Comparison of ENCODE assay signal across 21 mouse cellular contexts in the genomic region with DNA sequence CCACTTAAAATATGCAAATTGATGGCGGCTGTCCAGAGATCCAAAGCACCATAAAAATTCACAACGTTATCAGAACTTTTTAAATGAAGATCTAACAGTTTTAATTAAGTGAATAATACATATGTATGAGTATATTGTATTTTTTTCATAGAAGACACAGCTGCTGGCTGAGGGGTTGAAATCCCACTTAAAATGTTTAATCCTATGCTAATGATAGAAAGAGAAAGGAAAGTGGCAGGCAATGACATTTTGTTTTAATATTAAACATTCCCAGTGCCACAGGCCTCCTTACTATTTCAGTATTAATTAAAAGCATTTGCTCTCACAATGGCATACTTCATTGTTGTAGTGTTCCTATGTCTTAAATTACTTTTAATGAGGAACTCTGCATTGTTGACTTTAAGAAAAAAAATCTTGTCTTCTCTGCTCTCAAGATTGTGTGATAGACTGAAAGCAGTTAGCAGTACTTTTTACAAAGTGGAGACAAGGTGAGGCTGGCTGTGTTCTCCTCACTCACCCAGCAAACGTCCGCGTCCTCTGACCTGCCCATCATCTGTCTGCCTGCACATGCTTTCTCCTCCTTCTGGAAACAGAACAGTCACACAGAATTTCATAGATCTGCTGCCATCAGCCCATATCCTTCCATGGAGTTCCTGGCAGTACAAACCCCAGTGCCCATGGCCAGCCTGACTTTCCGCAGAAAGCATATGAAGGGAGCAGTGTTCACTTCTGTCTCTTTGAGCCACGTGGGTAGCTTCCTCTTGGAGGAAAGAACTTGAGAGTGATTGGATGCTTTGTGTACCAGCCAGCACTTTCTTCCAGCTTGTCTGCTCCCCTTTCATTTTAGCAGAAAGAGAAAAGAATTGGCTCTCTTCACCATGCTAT.
DNase-seq lines count a peak whose midpoint lies in the region; ATAC-seq and TF ChIP-seq lines count a peak whose summit lies in the region.
"Had no signal": no experiment of that assay in that cellular context is flagged by ENCODE, and none has a peak within 500 bp of the region (broad histone marks: within the 10 kb centered on the region; RNA-seq: fewer than 3 reads in every experiment).

No protein-coding gene starts in this region.

- H3K36me3 ChIP-seq in hindbrain, postnatal 0 days (ENCODE audit: insufficient read depth, low read length): no peaks in the 10 kb centered on the region
- no peaks in the 10 kb centered on the region for H3K36me3 ChIP-seq in hindbrain, embryonic 11.5 days (ENCODE audit: control insufficient read depth, insufficient read depth, low read length)
- no peaks in the 10 kb centered on the region for H3K36me3 ChIP-seq in forebrain, embryonic 12.5 days (replicated peaks)
- no peaks in the 10 kb centered on the region for H3K36me3 ChIP-seq in midbrain, embryonic 11.5 days (ENCODE audit: control insufficient read depth, insufficient read depth, low read length)
- H3K36me3 ChIP-seq: heart, embryonic 15.5 days; hindbrain, embryonic 15.5 days; limb, embryonic 12.5 days; liver, embryonic 15.5 days had no signal

- H3K4me3 ChIP-seq in hindbrain, postnatal 0 days (ENCODE audit: low read length): no peak overlapping the region
- H3K4me3 ChIP-seq in hindbrain, embryonic 11.5 days (ENCODE audit: low read depth, low read length): no peak overlapping the region
- H3K4me3 ChIP-seq in forebrain, embryonic 12.5 days (replicated peaks): no peak overlapping the region
- H3K4me3 ChIP-seq in midbrain, embryonic 11.5 days (ENCODE audit: low read depth, low read length): no peak overlapping the region
- H3K4me3 ChIP-seq: heart, embryonic 15.5 days; hindbrain, embryonic 15.5 days; left cerebral cortex, adult 2 months; limb, embryonic 12.5 days; liver, embryonic 15.5 days; myocyte had no signal

- H3K9me3 ChIP-seq in hindbrain, postnatal 0 days (ENCODE audit: low read length): no peaks in the 10 kb centered on the region
- H3K9me3 ChIP-seq in hindbrain, embryonic 11.5 days (ENCODE audit: control insufficient read depth, low read length): no peaks in the 10 kb centered on the region
- H3K9me3 ChIP-seq in forebrain, embryonic 12.5 days: no peaks in the 10 kb centered on the region
- no peaks in the 10 kb centered on the region for H3K9me3 ChIP-seq in midbrain, embryonic 11.5 days (ENCODE audit: control insufficient read depth, low read length)
- H3K9me3 ChIP-seq: heart, embryonic 15.5 days; hindbrain, embryonic 15.5 days; liver, embryonic 15.5 days had no signal

- TF ChIP-seq CTCF in hindbrain, postnatal 0 days (IDR thresholded peaks at IDR 0.05; ENCODE audit: low read depth): no peak

- intact Hi-C loops in heart, postnatal 10 days (cut with DNase I): no loop called here

- no peaks in the 10 kb centered on the region for H3K4me1 ChIP-seq in hindbrain, postnatal 0 days (ENCODE audit: insufficient read depth, low read length)
- H3K4me1 ChIP-seq in hindbrain, embryonic 11.5 days (replicated peaks; ENCODE audit: control insufficient read depth, insufficient read depth, low read length): no peaks in the 10 kb centered on the region
- peaks cover 18% of the 10 kb centered on the region; the same call in 1 of the 2 replicates for H3K4me1 ChIP-seq in forebrain, embryonic 12.5 days
- H3K4me1 ChIP-seq in midbrain, embryonic 11.5 days (ENCODE audit: control insufficient read depth, insufficient read depth, low read length): no peaks in the 10 kb centered on the region
- H3K4me1 ChIP-seq: heart, embryonic 15.5 days; hindbrain, embryonic 15.5 days; liver, embryonic 15.5 days had no signal

- peak; percentile 59; the same call in 1 of the 2 replicates for ATAC-seq in hindbrain, postnatal 0 days
- no peak for ATAC-seq in hindbrain, embryonic 11.5 days (ENCODE audit: low FRiP score)
- peak; percentile 59 for ATAC-seq in forebrain, embryonic 12.5 days (ENCODE audit: low FRiP score)
- peak; percentile 57 for ATAC-seq in midbrain, embryonic 11.5 days (ENCODE audit: low FRiP score)
- no peak for ATAC-seq in megakaryocyte progenitor cell, adult 5-6 weeks (replicated peaks; ENCODE audit: poor library complexity)
- ATAC-seq: lung, postnatal 0 days had no signal

- no peak overlapping the region for H3K4me2 ChIP-seq in hindbrain, postnatal 0 days (ENCODE audit: low read depth, low read length)
- no peak overlapping the region for H3K4me2 ChIP-seq in hindbrain, embryonic 11.5 days (replicated peaks; ENCODE audit: low read depth, low read length)
- no peak overlapping the region for H3K4me2 ChIP-seq in forebrain, embryonic 12.5 days
- no peak overlapping the region for H3K4me2 ChIP-seq in midbrain, embryonic 11.5 days
- H3K4me2 ChIP-seq: heart, embryonic 15.5 days; hindbrain, embryonic 15.5 days; limb, embryonic 12.5 days; liver, embryonic 15.5 days had no signal

- 48% methylated on average over 7 of the region's 7 CpGs for WGBS in hindbrain, postnatal 0 days
- 69% methylated on average over 7 of the region's 7 CpGs for whole genome bisulfite sequencing in hindbrain, embryonic 11.5 days
- WGBS in forebrain, embryonic 12.5 days: 38% methylated on average over 7 of the region's 7 CpGs
- WGBS in midbrain, embryonic 11.5 days: 62% methylated on average over 7 of the region's 7 CpGs

- H3K27me3 ChIP-seq in hindbrain, postnatal 0 days (ENCODE audit: insufficient read depth, low read length): no peaks in the 10 kb centered on the region
- no peaks in the 10 kb centered on the region for H3K27me3 ChIP-seq in hindbrain, embryonic 11.5 days (ENCODE audit: control insufficient read depth, insufficient read depth, low read length)
- no peaks in the 10 kb centered on the region for H3K27me3 ChIP-seq in forebrain, embryonic 12.5 days
- H3K27me3 ChIP-seq in midbrain, embryonic 11.5 days (ENCODE audit: control insufficient read depth, insufficient read depth, low read length): no peaks in the 10 kb centered on the region
- H3K27me3 ChIP-seq: heart, embryonic 15.5 days; hindbrain, embryonic 15.5 days; limb, embryonic 12.5 days; liver, embryonic 15.5 days had no signal

- DNase-seq in hindbrain, postnatal 0 days (ENCODE audit: low spot score): peak; percentile 15
- no peak for DNase-seq in hindbrain, embryonic 11.5 days (ENCODE audit: low spot score)
- no peak for DNase-seq in midbrain, embryonic 11.5 days (ENCODE audit: low spot score, missing footprints)
- DNase-seq in thymus, postnatal 25 days: no peak
- no peak for DNase-seq in heart, postnatal 10 days
- DNase-seq: B cell, adult 2 months; cerebellum, postnatal 25 days; heart, adult 11 months; kidney, adult 11 months; kidney, postnatal 10 days; retina, postnatal 1 day; thymus, adult 18-20 months had no signal

- H3K27ac ChIP-seq in hindbrain, postnatal 0 days: no peak overlapping the region
- no peak overlapping the region for H3K27ac ChIP-seq in hindbrain, embryonic 11.5 days (ENCODE audit: low read depth, low read length)
- no peak overlapping the region; the same call in 1 of the 2 replicates for H3K27ac ChIP-seq in forebrain, embryonic 12.5 days
- no peak overlapping the region; the same call in 1 of the 2 replicates for H3K27ac ChIP-seq in midbrain, embryonic 11.5 days (ENCODE audit: low read depth, low read length)
- H3K27ac ChIP-seq: heart, embryonic 15.5 days; hindbrain, embryonic 15.5 days; left cerebral cortex, adult 2 months; limb, embryonic 12.5 days; liver, embryonic 15.5 days had no signal

- H3K9ac ChIP-seq in hindbrain, postnatal 0 days (replicated peaks; ENCODE audit: low read length): no peak overlapping the region
- H3K9ac ChIP-seq in hindbrain, embryonic 11.5 days (ENCODE audit: low read depth, low read length): no peak overlapping the region
- H3K9ac ChIP-seq in forebrain, embryonic 12.5 days: no peak overlapping the region
- no peak overlapping the region for H3K9ac ChIP-seq in midbrain, embryonic 11.5 days (ENCODE audit: low read length)
- H3K9ac ChIP-seq: heart, embryonic 15.5 days; hindbrain, embryonic 15.5 days; limb, embryonic 12.5 days; liver, embryonic 15.5 days had no signal

Comparison
In these comparisons a context has a peak if more than half of its experiments do, and no peak if none do; other contexts are left out.
1. ATAC-seq: peak in hindbrain, postnatal 0 days (single experiment), forebrain, embryonic 12.5 days (single experiment) and midbrain, embryonic 11.5 days (single experiment); none in hindbrain, embryonic 11.5 days (single experiment) and megakaryocyte progenitor cell, adult 5-6 weeks (single experiment).